Mouse (Mus musculus) v-Abl transformed pro-B cells (cell line): Measurements from ENCODE around the gene Rpa1.

Experiments used
- in situ Hi-C, 2 experiments: fragments of 400-800 bp; cut with MboI; formaldehyde crosslinking; loops; one replicate each; pipeline ENCODE4 v1.15.1; 2025; ENCODE audit not compliant: unreplicated experiment in 2 of 2

The Rpa1 gene

DNA sequence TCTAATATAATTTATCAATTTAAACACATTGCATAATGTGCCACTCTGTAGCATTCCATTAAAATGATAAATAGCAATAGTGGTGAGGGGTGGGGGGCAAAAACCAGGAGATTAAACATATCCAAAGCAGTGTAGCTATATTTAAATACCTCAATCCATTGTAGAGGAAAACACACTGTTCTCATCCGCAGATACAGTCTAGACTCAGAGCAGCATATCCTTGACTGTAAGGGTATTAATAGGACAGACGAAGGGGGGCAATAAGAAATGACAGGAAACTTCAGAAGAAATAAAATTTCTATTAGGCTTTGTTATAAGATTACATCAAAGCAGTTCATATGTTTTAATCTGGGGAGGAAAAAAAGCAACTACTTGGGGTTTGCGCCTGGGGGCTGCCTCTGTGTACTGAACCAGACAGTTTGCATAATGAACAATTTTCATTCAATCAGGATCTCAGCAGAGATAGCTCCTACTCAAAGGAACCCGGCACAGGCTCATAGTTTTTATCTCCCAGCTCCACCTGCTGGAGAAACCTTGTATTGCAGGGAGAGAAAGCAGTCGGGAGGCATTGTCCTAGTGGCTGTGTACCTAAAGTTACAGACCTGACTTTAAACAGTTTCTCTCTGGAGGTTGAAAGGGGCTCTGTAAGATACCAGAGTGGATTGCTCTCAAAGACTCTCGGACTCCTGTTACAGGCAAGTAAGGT, 57.4 kb downstream of the Rpa1 start:
- in situ Hi-C loops: loop anchor here (5.0 to 25.0 kb wide), 4 partner anchors 38 to 306 kb away; partner anchors contain the start of genes Dph1 (in 2 of the 2) and Rtn4rl1 (in 2 of the 2)

DNA sequence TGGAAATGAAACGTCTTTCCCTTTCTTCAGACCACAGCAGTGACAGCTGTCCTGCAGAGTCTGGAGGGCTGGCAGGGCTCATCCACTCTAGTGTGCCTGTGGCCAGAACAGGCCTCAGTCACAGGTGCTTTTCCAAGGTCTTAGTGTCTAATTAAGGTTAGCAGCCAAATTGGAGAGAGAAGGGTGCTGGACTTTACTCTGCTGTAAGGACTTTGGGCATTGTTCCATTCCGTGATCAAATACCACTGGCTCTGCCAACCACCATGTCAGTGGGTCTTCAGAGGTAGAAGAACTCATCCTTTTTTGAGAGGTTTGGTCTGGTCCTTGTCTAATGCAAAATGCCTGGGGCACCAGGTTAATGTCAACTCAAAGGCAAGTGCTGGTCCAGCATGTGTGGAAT, 59.0 kb downstream of the Rpa1 start:
- in situ Hi-C loops: loop anchor here in 1 of 2 experiments (25.0 kb wide), 1 partner anchor 302 kb away; no protein-coding TSS in a partner anchor

DNA sequence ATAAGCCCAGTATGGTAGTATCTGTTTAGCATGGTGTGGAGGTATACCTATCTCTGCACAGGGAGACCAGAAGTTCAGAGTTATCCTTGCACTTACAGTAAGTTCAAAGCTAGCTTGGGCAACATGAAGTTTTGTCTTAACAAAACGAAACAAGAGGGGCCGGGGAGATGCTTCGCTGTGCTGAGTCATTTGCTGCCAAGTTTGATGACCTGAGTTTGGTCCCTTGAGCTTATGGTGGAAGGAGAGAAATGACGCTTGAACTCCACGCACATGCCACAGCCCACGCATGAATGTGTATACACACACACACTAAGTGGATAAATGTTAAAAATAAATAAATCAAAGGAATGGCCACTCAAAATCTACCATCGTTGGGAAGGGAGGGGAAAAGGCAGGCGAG, 59.6 kb downstream of the Rpa1 start:
- in situ Hi-C loops: loop anchor here in 1 of 2 experiments (25.0 kb wide), 1 partner anchor 301 kb away; no protein-coding TSS in a partner anchor

DNA sequence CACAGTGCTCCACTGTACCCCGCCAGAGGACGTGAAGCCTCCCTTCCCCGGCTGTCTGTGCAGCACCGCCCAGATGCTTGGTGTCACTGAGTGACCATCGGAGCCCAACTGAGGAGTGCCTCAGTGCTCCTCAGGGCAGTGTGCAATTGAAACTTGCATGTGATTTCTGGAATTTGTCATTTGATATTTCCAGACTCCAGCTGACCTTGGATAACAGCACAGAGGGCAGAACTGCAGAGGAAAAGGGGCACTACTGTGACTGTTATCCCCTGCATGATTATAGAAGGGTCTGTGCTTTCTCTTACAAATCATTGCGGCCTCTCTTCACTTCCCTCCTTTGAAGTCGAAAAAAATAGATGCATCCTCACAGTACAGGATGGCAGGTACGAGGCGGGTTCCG, 60.2 kb downstream of the Rpa1 start:
- in situ Hi-C loops: loop anchor here in 1 of 2 experiments (25.0 kb wide), 1 partner anchor 301 kb away; no protein-coding TSS in a partner anchor

DNA sequence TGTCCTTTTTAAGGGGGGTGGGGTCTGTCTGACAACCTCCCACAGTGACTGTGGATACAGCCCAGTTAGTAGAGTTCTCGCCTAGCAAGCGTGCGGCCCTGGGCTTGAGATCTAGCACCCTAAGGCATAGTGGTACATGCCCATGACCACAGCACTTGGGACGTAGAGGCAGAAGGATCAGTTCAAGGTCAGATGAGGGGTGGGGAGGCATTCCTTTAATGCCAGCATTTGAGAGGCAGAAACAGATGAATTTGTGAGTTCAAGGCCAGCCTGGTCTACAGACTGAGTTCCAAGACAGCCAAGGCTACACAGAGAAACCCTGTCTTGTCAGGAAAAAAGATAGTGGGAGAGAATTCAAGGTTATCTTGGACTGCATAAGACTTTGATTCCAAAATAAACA, 61.3 kb downstream of the Rpa1 start:
- in situ Hi-C loops: loop anchor here in 1 of 2 experiments (25.0 kb wide), 1 partner anchor 300 kb away; no protein-coding TSS in a partner anchor

DNA sequence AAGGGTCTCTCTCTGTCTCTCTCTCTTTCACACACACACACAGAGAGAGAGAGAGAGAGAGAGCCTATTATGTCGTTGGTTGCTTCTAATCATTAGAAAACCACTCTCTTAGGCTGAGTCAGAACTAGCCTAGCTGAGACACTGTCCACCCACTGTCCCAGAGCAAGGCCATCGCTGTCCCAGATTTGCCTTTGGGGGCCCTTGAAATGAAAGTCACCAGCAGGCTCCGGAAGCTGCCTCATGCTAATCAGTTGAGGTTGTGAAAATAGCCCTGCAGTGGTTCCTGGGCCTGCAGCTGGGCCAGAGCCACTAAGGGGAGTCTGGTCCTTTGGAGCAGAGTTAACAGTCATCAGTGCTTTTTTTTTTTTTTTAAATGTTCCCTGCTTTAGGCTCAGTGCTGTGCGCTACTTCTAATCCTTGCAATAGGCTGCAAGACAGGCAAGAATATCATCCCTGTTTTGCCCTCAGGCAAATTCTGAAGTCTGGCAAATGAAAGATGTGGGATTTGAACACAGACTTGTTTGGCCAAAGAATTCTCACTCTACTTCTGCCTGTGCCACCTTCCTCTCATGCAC, 62.1 kb downstream of the Rpa1 start:
- in situ Hi-C loops: loop anchor here in 1 of 2 experiments (25.0 kb wide), 1 partner anchor 299 kb away; no protein-coding TSS in a partner anchor

DNA sequence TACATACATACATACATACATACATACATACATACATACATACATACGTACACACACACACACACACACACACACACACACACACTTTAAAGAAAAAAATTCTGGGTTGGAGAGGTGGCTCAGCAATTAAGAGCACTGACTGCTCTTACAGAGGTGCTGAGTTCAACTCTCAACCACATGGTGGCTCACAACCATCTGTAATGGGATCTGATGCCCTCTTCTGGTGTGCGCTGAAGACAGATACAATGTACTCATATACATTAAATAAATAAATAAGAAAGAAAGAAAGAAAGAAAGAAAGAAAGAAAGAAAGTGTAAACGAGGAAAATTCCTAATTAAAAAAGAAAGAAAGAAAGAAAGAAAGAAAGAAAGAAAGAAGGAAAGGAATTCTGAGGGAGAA, 64.3 kb downstream of the Rpa1 start:
- in situ Hi-C loops: loop anchor here in 1 of 2 experiments (25.0 kb wide), 1 partner anchor 296 kb away; no protein-coding TSS in a partner anchor

DNA sequence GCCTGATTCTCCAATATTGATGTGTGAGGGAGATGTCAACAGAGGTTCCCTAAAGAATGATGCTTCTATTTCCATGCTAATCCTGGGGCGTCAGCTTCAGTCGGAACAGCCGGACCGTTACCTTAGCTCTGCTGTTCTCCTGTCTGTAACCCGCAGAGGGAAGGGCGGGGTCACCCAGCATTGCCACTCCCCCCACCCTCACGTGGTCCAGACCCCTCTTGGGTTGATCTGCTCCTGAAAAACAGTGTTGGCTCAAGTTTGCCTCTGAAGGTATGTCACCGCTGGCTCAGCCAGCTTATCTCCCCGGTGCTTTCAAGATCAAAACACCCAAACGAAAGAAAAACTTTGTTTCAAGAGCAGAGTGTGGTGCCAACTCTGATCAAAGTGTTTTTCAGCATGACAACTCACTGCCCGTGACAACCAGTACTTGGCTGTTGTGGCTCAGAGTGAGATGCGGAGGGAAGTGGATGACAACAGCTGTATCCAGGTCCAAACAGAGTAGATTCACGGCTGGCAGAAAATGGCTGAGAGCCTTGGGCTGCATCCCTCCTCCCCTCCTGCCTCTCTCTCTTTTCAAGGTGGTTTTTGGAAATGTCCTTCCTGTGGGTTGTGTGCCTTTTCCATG, 65.5 kb downstream of the Rpa1 start:
- in situ Hi-C loops: loop anchor here in 1 of 2 experiments (25.0 kb wide), 1 partner anchor 295 kb away; no protein-coding TSS in a partner anchor

DNA sequence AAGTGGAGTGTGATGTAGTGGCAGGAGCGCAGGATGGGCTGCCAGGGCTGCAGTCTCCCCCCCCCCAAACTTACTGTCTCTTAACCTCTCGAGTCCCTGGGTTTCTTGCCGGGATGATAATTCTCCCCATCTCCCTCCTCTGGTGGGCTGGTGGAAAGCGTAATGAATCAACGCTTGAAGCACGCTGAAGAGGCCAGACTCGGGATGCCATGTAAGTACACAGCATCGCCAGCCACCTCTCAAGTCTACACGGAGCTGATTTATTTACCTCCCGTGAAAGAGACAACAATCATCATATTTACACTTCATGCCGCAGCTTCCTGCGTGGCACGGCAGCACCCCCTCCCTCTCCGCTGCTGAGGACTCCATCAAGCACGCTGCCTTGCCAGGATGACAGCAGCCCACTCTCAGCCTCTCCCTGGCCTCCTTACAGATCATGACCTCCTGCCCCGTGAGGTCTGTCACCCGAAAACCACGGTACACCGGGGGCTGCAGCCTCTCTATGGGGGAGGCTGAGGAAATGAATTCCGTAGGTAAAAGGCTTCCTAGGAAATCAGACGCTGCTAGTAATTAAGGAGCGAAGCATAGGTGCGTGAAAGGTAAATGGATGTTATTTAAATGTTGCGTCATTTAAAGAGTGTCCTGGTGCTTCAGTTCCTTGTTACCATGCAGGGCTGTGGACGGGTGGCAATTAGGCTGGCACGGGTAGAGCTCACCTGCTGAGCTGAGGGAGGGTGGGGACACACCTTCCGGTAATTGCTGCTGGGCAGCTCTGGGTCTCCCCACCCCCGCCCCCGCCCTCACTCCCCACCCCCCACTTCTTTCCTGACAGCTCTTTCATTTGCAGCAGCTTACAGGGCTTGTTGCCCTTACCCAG, 66.5 kb downstream of the Rpa1 start:
- in situ Hi-C loops: loop anchor here in 1 of 2 experiments (25.0 kb wide), 1 partner anchor 294 kb away; no protein-coding TSS in a partner anchor

DNA sequence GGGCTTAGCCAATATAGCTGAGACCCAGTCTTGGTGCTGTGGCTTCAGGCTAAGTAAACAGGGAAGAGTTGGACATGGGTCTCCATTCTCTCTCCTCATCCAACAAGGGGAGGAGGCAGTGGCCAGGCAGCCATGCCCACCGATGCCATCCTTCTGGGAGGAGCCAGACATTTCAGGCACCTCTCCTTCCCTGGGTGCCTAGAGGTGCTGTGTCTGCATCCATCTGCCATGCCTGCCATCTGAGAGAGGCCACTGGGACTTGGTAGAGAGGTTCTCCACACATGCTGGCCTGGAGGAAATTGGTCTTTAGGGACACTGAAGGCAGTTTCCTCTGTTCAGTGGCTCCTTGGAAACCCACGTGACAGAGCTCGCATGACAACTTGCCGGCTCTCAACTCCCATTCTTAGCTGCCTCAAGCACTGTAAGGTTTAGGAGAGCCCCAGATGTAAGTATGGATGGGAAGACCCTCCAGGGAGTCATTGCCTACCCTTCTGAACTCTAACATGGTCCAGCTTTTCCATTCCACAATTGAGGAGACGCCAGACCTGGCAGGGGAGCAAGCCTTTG, 67.6 kb downstream of the Rpa1 start:
- in situ Hi-C loops: loop anchor here in 1 of 2 experiments (25.0 kb wide), 1 partner anchor 293 kb away; no protein-coding TSS in a partner anchor

DNA sequence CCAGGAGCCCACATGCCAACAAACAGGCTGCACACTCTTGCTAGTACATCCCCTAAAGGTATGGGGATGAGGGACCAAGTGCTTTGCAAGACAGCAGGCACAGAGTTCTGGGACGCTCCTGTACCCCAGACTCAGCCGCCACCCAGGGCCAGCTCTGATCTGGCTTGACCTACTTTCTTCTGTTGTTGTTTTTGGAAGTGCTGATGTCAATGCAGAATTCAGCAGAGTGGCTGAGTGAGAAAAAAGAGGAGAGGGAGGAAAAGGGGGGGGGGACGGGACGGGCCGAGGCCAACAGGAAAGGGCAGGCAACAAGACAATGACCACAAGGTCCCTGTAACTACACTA, 68.1 kb downstream of the Rpa1 start:
- in situ Hi-C loops: loop anchor here in 1 of 2 experiments (25.0 kb wide), 1 partner anchor 293 kb away; no protein-coding TSS in a partner anchor

DNA sequence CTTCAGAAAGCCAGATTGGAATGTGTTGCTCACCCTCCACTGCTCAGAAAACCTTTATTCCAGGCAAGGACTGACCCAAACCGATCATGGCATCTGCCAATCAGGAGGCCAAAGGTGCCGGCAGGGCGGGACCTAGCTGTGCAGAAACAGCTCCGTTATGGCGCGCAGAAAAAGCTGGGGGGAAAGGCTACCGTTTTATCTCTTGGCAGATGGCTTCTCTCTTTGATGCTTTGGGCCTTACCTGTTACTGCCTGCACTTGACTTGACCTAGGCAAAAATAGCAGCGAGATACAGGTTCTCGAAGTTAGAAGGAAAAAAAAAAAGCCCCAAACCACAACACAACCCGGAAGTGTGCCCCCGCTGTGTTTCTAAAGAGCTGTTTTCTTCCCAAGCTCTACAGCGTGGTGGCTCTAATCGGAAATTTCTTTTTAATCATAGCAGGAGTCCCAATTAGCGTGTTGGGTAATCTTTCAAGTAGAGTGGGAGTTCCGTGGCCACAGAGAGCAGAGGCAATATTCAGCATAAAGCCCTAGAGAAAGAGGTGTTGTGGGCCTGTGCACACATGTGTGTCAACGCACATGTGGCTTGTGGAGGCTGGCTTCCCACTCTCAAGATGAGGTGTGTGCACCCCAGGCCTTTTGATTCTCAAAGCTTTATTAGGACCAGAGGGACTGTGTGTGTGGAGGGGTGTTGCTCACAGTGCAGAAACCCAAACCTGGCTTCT, 68.6 kb downstream of the Rpa1 start:
- in situ Hi-C loops: loop anchor here in 1 of 2 experiments (25.0 kb wide), 1 partner anchor 292 kb away; no protein-coding TSS in a partner anchor

DNA sequence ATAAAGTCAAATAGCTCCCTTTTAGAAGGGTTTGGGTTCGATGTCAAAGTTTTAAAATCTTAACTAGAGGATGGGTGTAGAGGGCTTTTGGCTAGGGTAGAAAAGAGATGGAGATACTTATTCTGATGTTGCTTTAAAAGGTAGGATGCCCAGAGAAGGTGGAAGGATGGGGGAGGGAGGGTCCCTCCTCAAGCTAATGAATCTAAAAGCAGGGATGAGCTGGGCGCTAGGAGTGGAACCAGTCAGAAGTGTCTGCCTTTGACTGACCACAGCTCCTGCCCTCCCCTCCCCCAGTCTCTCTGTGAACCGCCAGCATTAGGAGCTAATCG, 69.1 kb downstream of the Rpa1 start:
- in situ Hi-C loops: loop anchor here in 1 of 2 experiments (25.0 kb wide), 1 partner anchor 292 kb away; no protein-coding TSS in a partner anchor

DNA sequence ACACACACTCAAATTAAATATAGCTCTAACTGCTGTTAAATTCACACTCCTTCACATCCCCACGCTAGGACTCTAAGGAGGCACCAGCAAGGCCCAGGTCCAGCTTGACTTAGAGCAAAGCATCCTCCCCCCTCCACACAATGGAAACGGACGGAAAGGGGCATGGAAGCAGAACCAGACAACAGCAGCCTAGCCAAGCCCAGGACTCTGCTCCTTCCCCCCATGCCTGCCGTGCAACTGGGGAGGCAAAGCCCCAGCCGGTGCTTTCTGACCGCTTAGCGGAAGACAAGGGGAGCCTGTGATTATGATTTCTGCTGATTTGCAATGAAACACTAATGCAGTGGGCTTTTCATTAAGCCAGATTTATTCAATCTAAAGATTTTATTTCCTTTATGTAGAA, 70.0 kb downstream of the Rpa1 start:
- in situ Hi-C loops: loop anchor here in 1 of 2 experiments (25.0 kb wide), 1 partner anchor 291 kb away; no protein-coding TSS in a partner anchor

DNA sequence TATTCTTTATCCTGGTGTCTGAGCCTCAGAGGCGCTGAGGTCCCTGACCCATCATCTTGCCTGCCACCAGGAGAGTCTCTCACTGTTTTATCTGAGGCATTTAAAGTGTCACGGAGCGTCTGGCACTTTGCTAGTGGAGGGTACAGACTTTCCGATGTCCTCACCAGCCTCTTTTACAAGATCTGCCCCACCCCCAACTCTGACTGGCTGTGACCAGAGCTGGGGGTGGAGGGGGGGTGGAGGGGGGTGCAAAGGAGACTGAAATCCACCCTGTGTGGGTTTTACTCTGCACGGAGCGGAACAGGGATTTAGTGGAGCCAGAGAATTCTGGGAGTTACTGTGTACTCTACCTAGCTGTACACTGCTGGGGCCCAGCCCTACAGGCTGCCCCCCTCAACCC, 73.1 kb downstream of the Rpa1 start:
- in situ Hi-C loops: loop anchor here in 1 of 2 experiments (25.0 kb wide), 1 partner anchor 288 kb away; no protein-coding TSS in a partner anchor

DNA sequence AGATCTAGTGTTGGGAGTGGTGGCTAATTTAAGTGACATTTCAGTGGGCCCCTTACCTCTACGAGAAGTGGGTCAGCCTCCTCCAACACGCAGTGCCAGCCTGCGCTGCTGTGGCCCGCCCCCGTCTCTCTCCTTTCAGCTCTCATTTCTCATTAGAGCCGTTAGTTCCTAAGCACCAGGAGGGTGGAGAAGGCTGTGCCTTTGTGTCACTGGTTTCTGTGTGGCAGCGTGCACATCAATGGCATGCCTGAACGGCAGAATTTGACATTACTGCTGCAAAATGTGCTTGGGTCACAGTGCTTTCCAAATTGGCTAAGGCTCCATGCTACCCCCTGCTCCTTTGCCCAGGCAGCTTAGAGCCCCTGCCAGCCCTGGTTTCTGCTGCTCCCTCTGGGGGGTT, 74.7 kb downstream of the Rpa1 start:
- in situ Hi-C loops: no loop called here

DNA sequence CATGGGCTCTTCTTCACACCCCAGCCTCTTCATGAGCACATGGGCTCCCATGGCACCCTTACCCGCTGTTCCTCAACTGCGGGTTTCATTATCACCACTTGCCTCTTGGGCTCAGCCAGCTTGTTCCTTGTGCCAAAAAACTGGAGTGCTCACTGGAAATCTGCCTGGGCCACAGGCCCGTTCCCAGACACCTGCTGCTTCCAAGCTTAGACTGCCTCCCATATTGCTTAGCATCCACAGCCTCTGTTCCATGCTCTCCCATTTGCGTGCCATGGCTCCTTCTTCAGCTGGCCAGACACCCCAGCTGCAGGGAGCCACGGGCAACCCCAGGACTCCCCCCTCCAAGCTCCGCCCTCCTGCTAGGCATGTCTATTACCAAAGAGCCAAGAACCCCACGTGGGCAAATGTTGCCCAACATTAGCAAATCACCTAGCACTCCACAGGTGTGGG, 77.1 kb downstream of the Rpa1 start:
- in situ Hi-C loops: no loop called here

DNA sequence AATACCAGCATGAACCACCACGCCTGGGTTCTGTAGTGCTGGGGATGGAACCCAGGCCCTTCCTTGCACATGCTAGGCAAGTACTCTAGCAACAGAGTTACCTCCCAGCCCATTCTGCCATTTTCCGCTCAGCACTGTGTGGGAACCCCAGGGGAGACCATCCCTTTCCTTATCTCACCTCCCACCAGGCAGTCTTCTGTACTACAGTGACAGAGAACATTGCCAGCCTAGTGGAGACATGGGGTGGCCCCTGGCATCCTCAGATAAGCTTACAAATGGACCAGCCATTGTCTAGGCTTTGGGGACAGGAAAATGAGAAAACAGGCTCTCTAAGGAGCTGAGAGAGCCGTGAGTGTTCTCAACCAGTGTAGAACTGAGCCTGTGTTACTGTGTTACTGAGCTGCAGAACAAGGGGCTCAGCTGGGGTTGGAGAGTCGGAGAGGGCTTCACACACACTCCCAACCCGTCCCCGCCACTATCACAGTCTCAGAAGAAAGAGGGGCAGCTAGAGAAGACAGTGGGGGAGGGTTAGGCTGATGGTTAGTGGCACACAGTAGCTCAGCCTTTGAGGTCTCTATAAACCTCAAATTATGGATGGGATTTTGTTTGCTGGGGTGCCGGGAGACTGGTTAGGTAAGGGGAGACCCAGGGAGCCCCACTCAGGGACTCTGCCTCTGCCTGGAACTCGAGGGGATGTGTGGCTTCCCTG, 77.7 kb downstream of the Rpa1 start:
- in situ Hi-C loops: no loop called here
